Mouse (Mus musculus): ENCODE data around the gene Gm28035. TPM values are rescaled to one million over a fixed set of nuclear protein-coding genes. Genes with fewer than 3 reads are reported as not detected.

Gene Gm28035
- polyA plus RNA-seq, 1 experiment, result 0.98 TPM

- H3K27ac ChIP-seq (ENCODE audit: control insufficient read depth, insufficient read depth, low read depth, low read length), result no peak overlapping the region
- peaks cover 3% of the 10 kb centered on the region for H3K36me3 ChIP-seq (ENCODE audit: control insufficient read depth, insufficient read depth, low read length)
- H3K27me3 ChIP-seq (ENCODE audit: control insufficient read depth, insufficient read depth, low read length), result no peaks in the 10 kb centered on the region
- peaks cover 3% of the 10 kb centered on the region; the same call in 1 of the 2 replicates for H3K4me1 ChIP-seq (ENCODE audit: control insufficient read depth, insufficient read depth, low read length)
- no peak overlapping the region for H3K4me3 ChIP-seq (ENCODE audit: control insufficient read depth, low read depth, low read length)
- TF ChIP-seq CTCF (IDR thresholded peaks at IDR 0.05; ENCODE audit: control insufficient read depth, insufficient read depth, insufficient replicate concordance, low read depth, low read length), result no peak
- TF ChIP-seq POLR2A (IDR thresholded peaks at IDR 0.05; ENCODE audit: control insufficient read depth, low read depth, low read length), result no peak
Observed at GRCm38 (mm10) chr2:30262840-30263441, 22.6 kb downstream of the Gm28035 start.

GRCm38 (mm10) chr2:30263811-30264210 is 23.4 kb downstream of the Gm28035 start:
- H3K4me3 ChIP-seq (ENCODE audit: control insufficient read depth, low read depth, low read length), result no peak overlapping the region
- H3K27ac ChIP-seq (ENCODE audit: control insufficient read depth, insufficient read depth, low read depth, low read length), result no peak overlapping the region
- peaks cover 3% of the 10 kb centered on the region; the same call in 1 of the 2 replicates for H3K4me1 ChIP-seq (ENCODE audit: control insufficient read depth, insufficient read depth, low read length)
- no peak for TF ChIP-seq POLR2A (IDR thresholded peaks at IDR 0.05; ENCODE audit: control insufficient read depth, low read depth, low read length)
- TF ChIP-seq CTCF (IDR thresholded peaks at IDR 0.05; ENCODE audit: control insufficient read depth, insufficient read depth, insufficient replicate concordance, low read depth, low read length), result no peak
- peaks cover 3% of the 10 kb centered on the region for H3K36me3 ChIP-seq (ENCODE audit: control insufficient read depth, insufficient read depth, low read length)
- H3K27me3 ChIP-seq (ENCODE audit: control insufficient read depth, insufficient read depth, low read length), result no peaks in the 10 kb centered on the region

GRCm38 (mm10) chr2:30264671-30265519 is 24.5 kb downstream of the Gm28035 start:
- Histone ChIP-seq H3K27me3 (ENCODE audit: control insufficient read depth, insufficient read depth, low read length) (no peaks in the 10 kb centered on the region), H3K4me1 (ENCODE audit: control insufficient read depth, insufficient read depth, low read length) (peaks cover 3% of the 10 kb centered on the region; the same call in 1 of the 2 replicates), H3K27ac (ENCODE audit: control insufficient read depth, insufficient read depth, low read depth, low read length) (peak overlapping the region; percentile 12), H3K36me3 (ENCODE audit: control insufficient read depth, insufficient read depth, low read length) (peaks cover 3% of the 10 kb centered on the region), H3K4me3 (ENCODE audit: control insufficient read depth, low read depth, low read length) (no peak overlapping the region)
- TF ChIP-seq CTCF (IDR thresholded peaks at IDR 0.05; ENCODE audit: control insufficient read depth, insufficient read depth, insufficient replicate concordance, low read depth, low read length), result no peak
- no peak for TF ChIP-seq POLR2A (IDR thresholded peaks at IDR 0.05; ENCODE audit: control insufficient read depth, low read depth, low read length)

GRCm38 (mm10) chr2:30265767-30266253 is 25.4 kb downstream of the Gm28035 start, which contains the start of gene Phyhd1:
TSS of gene Phyhd1 (plus strand) at chr2:30266203.
- Histone ChIP-seq H3K36me3 (ENCODE audit: control insufficient read depth, insufficient read depth, low read length) (peaks cover 3% of the 10 kb centered on the region), H3K27ac (ENCODE audit: control insufficient read depth, insufficient read depth, low read depth, low read length) (peak within 1 kb of the TSS; percentile 12), H3K27me3 (ENCODE audit: control insufficient read depth, insufficient read depth, low read length) (no peaks in the 10 kb centered on the region), H3K4me3 (ENCODE audit: control insufficient read depth, low read depth, low read length) (no peak within 1 kb of the TSS), H3K4me1 (ENCODE audit: control insufficient read depth, insufficient read depth, low read length) (peaks cover 3% of the 10 kb centered on the region; the same call in 1 of the 2 replicates)
- no peak for TF ChIP-seq CTCF (IDR thresholded peaks at IDR 0.05; ENCODE audit: control insufficient read depth, insufficient read depth, insufficient replicate concordance, low read depth, low read length)

- Histone ChIP-seq H3K27me3 (ENCODE audit: control insufficient read depth, insufficient read depth, low read length) (no peaks in the 10 kb centered on the region), H3K4me3 (ENCODE audit: control insufficient read depth, low read depth, low read length) (no peak overlapping the region), H3K27ac (ENCODE audit: control insufficient read depth, insufficient read depth, low read depth, low read length) (peak overlapping the region; percentile 3), H3K36me3 (ENCODE audit: control insufficient read depth, insufficient read depth, low read length) (peaks cover 3% of the 10 kb centered on the region), H3K4me1 (ENCODE audit: control insufficient read depth, insufficient read depth, low read length) (peaks cover 3% of the 10 kb centered on the region; the same call in 1 of the 2 replicates)
- TF ChIP-seq POLR2A (IDR thresholded peaks at IDR 0.05; ENCODE audit: control insufficient read depth, low read depth, low read length) (no peak), CTCF (IDR thresholded peaks at IDR 0.05; ENCODE audit: control insufficient read depth, insufficient read depth, insufficient replicate concordance, low read depth, low read length) (no peak)
Observed at GRCm38 (mm10) chr2:30266392-30266941, 26.1 kb downstream of the Gm28035 start.

- no peak overlapping the region for H3K4me3 ChIP-seq (ENCODE audit: control insufficient read depth, low read depth, low read length)
- no peak for TF ChIP-seq POLR2A (IDR thresholded peaks at IDR 0.05; ENCODE audit: control insufficient read depth, low read depth, low read length)
- TF ChIP-seq CTCF (IDR thresholded peaks at IDR 0.05; ENCODE audit: control insufficient read depth, insufficient read depth, insufficient replicate concordance, low read depth, low read length), result no peak
- no peaks in the 10 kb centered on the region for H3K27me3 ChIP-seq (ENCODE audit: control insufficient read depth, insufficient read depth, low read length)
- peaks cover 3% of the 10 kb centered on the region; the same call in 1 of the 2 replicates for H3K4me1 ChIP-seq (ENCODE audit: control insufficient read depth, insufficient read depth, low read length)
- H3K27ac ChIP-seq (ENCODE audit: control insufficient read depth, insufficient read depth, low read depth, low read length), result no peak overlapping the region
- H3K36me3 ChIP-seq (ENCODE audit: control insufficient read depth, insufficient read depth, low read length), result peaks cover under 1% of the 10 kb centered on the region; the same call in 1 of the 2 replicates
Observed at GRCm38 (mm10) chr2:30267466-30267865, 27.1 kb downstream of the Gm28035 start.

GRCm38 (mm10) chr2:30268371-30268770 is 28.0 kb downstream of the Gm28035 start:
- Histone ChIP-seq H3K4me1 (ENCODE audit: control insufficient read depth, insufficient read depth, low read length) (peaks cover 3% of the 10 kb centered on the region; the same call in 1 of the 2 replicates), H3K4me3 (ENCODE audit: control insufficient read depth, low read depth, low read length) (no peak overlapping the region), H3K36me3 (ENCODE audit: control insufficient read depth, insufficient read depth, low read length) (no peaks in the 10 kb centered on the region), H3K27ac (ENCODE audit: control insufficient read depth, insufficient read depth, low read depth, low read length) (no peak overlapping the region), H3K27me3 (ENCODE audit: control insufficient read depth, insufficient read depth, low read length) (no peaks in the 10 kb centered on the region)
- TF ChIP-seq POLR2A (IDR thresholded peaks at IDR 0.05; ENCODE audit: control insufficient read depth, low read depth, low read length), result no peak
- TF ChIP-seq CTCF (IDR thresholded peaks at IDR 0.05; ENCODE audit: control insufficient read depth, insufficient read depth, insufficient replicate concordance, low read depth, low read length), result no peak
